ENCODE assay signal across 23 mouse cellular contexts in genomic region chr13:51871148-51871547, GRCm38 (mm10). TPM values are rescaled to one million over a fixed set of nuclear protein-coding genes. Genes with fewer than 3 reads are reported as not detected.
DNase-seq lines count a peak whose midpoint lies in the region; ATAC-seq and TF ChIP-seq lines count a peak whose summit lies in the region.
"Had no signal": no experiment of that assay in that cellular context is flagged by ENCODE, and none has a peak within 500 bp of the region (broad histone marks: within the 10 kb centered on the region; RNA-seq: fewer than 3 reads in every experiment).

No protein-coding gene starts in this region.

- H3K27me3 ChIP-seq in midbrain, embryonic 11.5 days (ENCODE audit: control insufficient read depth, insufficient read depth, low read length): no peaks in the 10 kb centered on the region; the same call in 1 of the 2 replicates
- no peaks in the 10 kb centered on the region; the same call in none of the 2 replicates for H3K27me3 ChIP-seq in midbrain, postnatal 0 days (ENCODE audit: insufficient read depth, low read length)
- no peaks in the 10 kb centered on the region; the same call in 1 of the 2 replicates for H3K27me3 ChIP-seq in midbrain, embryonic 14.5 days (ENCODE audit: control insufficient read depth, insufficient read depth, low read length)
- H3K27me3 ChIP-seq: embryonic facial prominence, embryonic 13.5 days; forebrain, embryonic 15.5 days; hindbrain, embryonic 15.5 days; intestine, embryonic 15.5 days; limb, embryonic 15.5 days; Patski; stomach, embryonic 15.5 days had no signal

- H3K4me1 ChIP-seq in midbrain, embryonic 11.5 days (ENCODE audit: control insufficient read depth, insufficient read depth, low read length): no peaks in the 10 kb centered on the region
- H3K4me1 ChIP-seq in midbrain, postnatal 0 days (ENCODE audit: insufficient read depth, low read length): no peaks in the 10 kb centered on the region
- H3K4me1 ChIP-seq in midbrain, embryonic 14.5 days (ENCODE audit: control insufficient read depth, insufficient read depth, low read length): no peaks in the 10 kb centered on the region

- H3K9ac ChIP-seq in midbrain, embryonic 11.5 days (ENCODE audit: low read length): no peak overlapping the region
- H3K9ac ChIP-seq in midbrain, postnatal 0 days (replicated peaks; ENCODE audit: low read length, poor library complexity, severe bottlenecking): no peak overlapping the region
- H3K9ac ChIP-seq in midbrain, embryonic 14.5 days (replicated peaks; ENCODE audit: low read length): no peak overlapping the region
- H3K9ac ChIP-seq: embryonic facial prominence, embryonic 13.5 days; forebrain, embryonic 15.5 days; hindbrain, embryonic 15.5 days; intestine, embryonic 15.5 days; limb, embryonic 15.5 days; stomach, embryonic 15.5 days had no signal

- no peak overlapping the region for H3K4me3 ChIP-seq in midbrain, embryonic 11.5 days (ENCODE audit: low read depth, low read length)
- H3K4me3 ChIP-seq in midbrain, postnatal 0 days (ENCODE audit: low read depth, low read length): no peak overlapping the region
- H3K4me3 ChIP-seq in midbrain, embryonic 14.5 days (replicated peaks; ENCODE audit: low read depth, low read length): no peak overlapping the region
- H3K4me3 ChIP-seq: embryonic facial prominence, embryonic 13.5 days; forebrain, embryonic 15.5 days; hindbrain, embryonic 15.5 days; intestine, embryonic 15.5 days; limb, embryonic 15.5 days; megakaryocyte, embryonic 14.5 days; stomach, embryonic 15.5 days had no signal

- H3K36me3 ChIP-seq in midbrain, embryonic 11.5 days (ENCODE audit: control insufficient read depth, insufficient read depth, low read length): no peaks in the 10 kb centered on the region
- no peaks in the 10 kb centered on the region for H3K36me3 ChIP-seq in midbrain, postnatal 0 days (ENCODE audit: insufficient read depth, low read length)
- H3K36me3 ChIP-seq in midbrain, embryonic 14.5 days (ENCODE audit: control insufficient read depth, insufficient read depth, low read length): no peaks in the 10 kb centered on the region
- H3K36me3 ChIP-seq: embryonic facial prominence, embryonic 13.5 days; forebrain, embryonic 15.5 days; hindbrain, embryonic 15.5 days; intestine, embryonic 15.5 days; limb, embryonic 15.5 days; stomach, embryonic 15.5 days had no signal

- no peaks in the 10 kb centered on the region for H3K9me3 ChIP-seq in midbrain, embryonic 11.5 days (ENCODE audit: control insufficient read depth, low read length)
- no peaks in the 10 kb centered on the region for H3K9me3 ChIP-seq in midbrain, postnatal 0 days (ENCODE audit: low read length)
- no peaks in the 10 kb centered on the region for H3K9me3 ChIP-seq in midbrain, embryonic 14.5 days (ENCODE audit: control insufficient read depth, low read length)
- H3K9me3 ChIP-seq: embryonic facial prominence, embryonic 13.5 days; forebrain, embryonic 15.5 days; hindbrain, embryonic 15.5 days; intestine, embryonic 15.5 days; limb, embryonic 15.5 days; stomach, embryonic 15.5 days had no signal

- no peak for TF ChIP-seq CTCF in midbrain, postnatal 0 days (IDR thresholded peaks at IDR 0.05)

- 95% methylated on average over 4 of the region's 4 CpGs for WGBS in midbrain, embryonic 11.5 days
- WGBS in midbrain, postnatal 0 days: 95% methylated on average over 4 of the region's 4 CpGs
- WGBS in midbrain, embryonic 14.5 days: 95% methylated on average over 4 of the region's 4 CpGs

- ATAC-seq in midbrain, embryonic 11.5 days (ENCODE audit: low FRiP score): no peak
- no peak for ATAC-seq in midbrain, postnatal 0 days (ENCODE audit: low FRiP score)
- no peak for ATAC-seq in midbrain, embryonic 14.5 days (ENCODE audit: low FRiP score, low TSS enrichment)
- ATAC-seq: CD4-positive, CD25-positive, alpha-beta regulatory T cell, adult 4 months; forebrain, embryonic 15.5 days; intestine, embryonic 15.5 days; midbrain, embryonic 16.5 days; Patski had no signal

- no peak overlapping the region for H3K4me2 ChIP-seq in midbrain, embryonic 11.5 days
- no peak overlapping the region for H3K4me2 ChIP-seq in midbrain, postnatal 0 days (ENCODE audit: low read depth, low read length, poor library complexity, severe bottlenecking)
- H3K4me2 ChIP-seq in midbrain, embryonic 14.5 days (ENCODE audit: low read length): no peak overlapping the region
- H3K4me2 ChIP-seq: embryonic facial prominence, embryonic 13.5 days; forebrain, embryonic 15.5 days; hindbrain, embryonic 15.5 days; intestine, embryonic 15.5 days; limb, embryonic 15.5 days; stomach, embryonic 15.5 days had no signal

- no peak overlapping the region for H3K27ac ChIP-seq in midbrain, embryonic 11.5 days (ENCODE audit: low read depth, low read length)
- no peak overlapping the region for H3K27ac ChIP-seq in midbrain, postnatal 0 days (ENCODE audit: low read depth, low read length)
- H3K27ac ChIP-seq in midbrain, embryonic 14.5 days (replicated peaks; ENCODE audit: low read depth, low read length): no peak overlapping the region
- H3K27ac ChIP-seq: embryonic facial prominence, embryonic 13.5 days; forebrain, embryonic 15.5 days; hindbrain, embryonic 15.5 days; intestine, embryonic 15.5 days; limb, embryonic 15.5 days; stomach, embryonic 15.5 days had no signal

- peak; percentile 34 for DNase-seq in adrenal gland, adult 8-10 months
- DNase-seq in adrenal gland, postnatal 4 days (ENCODE audit: low spot score in 2 of 2): no peak
- DNase-seq in kidney, adult 11 months: peak; percentile 90
- DNase-seq in kidney, postnatal 4 days: no peak
- DNase-seq in midbrain, embryonic 11.5 days (ENCODE audit: low spot score, missing footprints): peak; percentile 33
- no peak for DNase-seq in midbrain, postnatal 0 days (ENCODE audit: low spot score)
- no peak for DNase-seq in spleen, adult 12 weeks (ENCODE audit: low spot score)
- no peak for DNase-seq in midbrain, embryonic 14.5 days
- DNase-seq: cerebellum, postnatal 10 days; lung, adult 2 months; right cerebral cortex, postnatal 25 days; thymus, adult 18-20 months; thymus, postnatal 4 days had no signal

RNA-seq across cellular contexts. Expression of gene Gadd45g, which starts 24.7 kb away (rescaled TPM):
- 10 to 100 TPM; 13.3 to 61.3 (median 18.6) TPM for total RNA-seq in adrenal gland, adult 8-10 months (2022)
- total RNA-seq in adrenal gland, postnatal 4 days (2021): 10 to 100 TPM; 22.9 to 25.0 TPM
- polyA plus RNA-seq in midbrain, embryonic 11.5 days (2014; fragmentation: Nextera tagmentation; extraction: Ambion mirVana): 252 and 256 TPM in 2 replicates
- 7.3 and 10.3 TPM in 2 replicates for total RNA-seq in midbrain, postnatal 0 days (2014; rRNA removed)
- 20.4 and 23.3 TPM in 2 replicates for polyA plus RNA-seq in midbrain, postnatal 0 days (2015; fragmentation: Nextera tagmentation; extraction: Ambion mirVana)
- 58.7 and 85.9 TPM in 2 replicates for polyA plus RNA-seq in midbrain, embryonic 14.5 days (2014; fragmentation: Nextera tagmentation; extraction: Ambion mirVana)

Comparison
In these comparisons a context has a peak if more than half of its experiments do, and no peak if none do; other contexts are left out.
1. DNase-seq: peak in adrenal gland, adult 8-10 months (single experiment), kidney, adult 11 months (single experiment) and midbrain, embryonic 11.5 days (single experiment); none in adrenal gland, postnatal 4 days (0 of 2), kidney, postnatal 4 days (0 of 2), midbrain, postnatal 0 days (single experiment), spleen, adult 12 weeks (single experiment) and midbrain, embryonic 14.5 days (single experiment).